Mouse (Mus musculus) midbrain, embryonic 14.5 days (tissue): ENCODE measurements around the gene Ctla4. TPM values are rescaled to one million over a fixed set of nuclear protein-coding genes. Genes with fewer than 3 reads are reported as not detected.

Experiments
- ATAC-seq: fragments of 200-750 bp; cut with Nextera tagmentation; 2 replicates; pipeline ENCODE4 v1.8.0; 2017; ENCODE audit warnings: moderate number of reproducible peaks, moderate library complexity; ENCODE audit not compliant: low FRiP score, low TSS enrichment
- DNase-seq: peaks from one replicate; pipeline ENCODE4 v3.0.0-alpha.2; 2015
- H3K27ac ChIP-seq: fragments of 300-500 bp; sonication (generic); replicated peaks from 2 replicates; pipeline ENCODE4 v1.5.1; 2014; ENCODE audit warnings: mild to moderate bottlenecking, low read depth, low read length, moderate library complexity
- H3K27me3 ChIP-seq: fragments of 300-500 bp; sonication (generic); 2 replicates; pipeline ENCODE4 v1.6.1; 2014; ENCODE audit warnings: low read length, control low read depth, mixed read lengths; ENCODE audit not compliant: control insufficient read depth, insufficient read depth
- H3K36me3 ChIP-seq: fragments of 300-500 bp; sonication (generic); 2 replicates; pipeline ENCODE4 v1.6.1; 2014; ENCODE audit warnings: low read length, control low read depth; ENCODE audit not compliant: control insufficient read depth, insufficient read depth
- H3K4me1 ChIP-seq: fragments of 300-500 bp; sonication (generic); 2 replicates; pipeline ENCODE4 v1.6.1; 2014; ENCODE audit warnings: mild to moderate bottlenecking, antibody characterized with exemption, low read length, control low read depth; ENCODE audit not compliant: control insufficient read depth, insufficient read depth
- H3K4me2 ChIP-seq: fragments of 300-500 bp; sonication (generic); 2 replicates; pipeline ENCODE4 v1.6.1; 2014; ENCODE audit warnings: mild to moderate bottlenecking, low read length, moderate library complexity
- H3K4me3 ChIP-seq: fragments of 300-500 bp; sonication (generic); replicated peaks from 2 replicates; pipeline ENCODE4 v1.5.1; 2014; ENCODE audit warnings: low read depth, low read length
- H3K9ac ChIP-seq: fragments of 300-500 bp; sonication (generic); replicated peaks from 2 replicates; pipeline ENCODE4 v1.6.1; 2014; ENCODE audit warnings: mild to moderate bottlenecking, low read length, moderate library complexity
- H3K9me3 ChIP-seq: fragments of 300-500 bp; sonication (generic); 2 replicates; pipeline ENCODE4 v1.6.1; 2016; ENCODE audit warnings: low read length, control low read depth, mixed read lengths; ENCODE audit not compliant: control insufficient read depth
- WGBS: fragments of 180-500 bp; shearing (Covaris S2); extraction: QIAGEN DNeasy Blood & Tissue Kit; methylation state at CpG from one replicate; pipeline ENCODE4 v1.1.7; 2014; 5-methylcytosine and 5-hydroxymethylcytosine counted together
- polyA plus RNA-seq: library from polyadenylated mRNA; unstranded; fragments of >200 nt; fragmentation: Nextera tagmentation; extraction: Ambion mirVana; gene quantifications from 2 replicates; pipeline ENCODE4 v1.2.1, GENCODE M21; 2014

The Ctla4 gene
- polyA plus RNA-seq, 1 experiment from 2014 or later = not detected

GRCm38 (mm10) chr1:60904456-60904978 lies 17.7 kb downstream of the Ctla4 start:
- no peak for ATAC-seq
- Histone ChIP-seq H3K4me3 (no peak overlapping the region), H3K4me2 (no peak overlapping the region), H3K27me3 (no peaks in the 10 kb centered on the region), H3K4me1 (no peaks in the 10 kb centered on the region), H3K36me3 (no peaks in the 10 kb centered on the region), H3K9ac (no peak overlapping the region), H3K9me3 (no peaks in the 10 kb centered on the region), H3K27ac (no peak overlapping the region)
- DNase-seq = no peak
- 87% methylated on average over 2 of the region's 2 CpGs for WGBS

GRCm38 (mm10) chr1:60907466-60907865 lies 20.7 kb downstream of the Ctla4 start:
- no peak overlapping the region for H3K4me3 ChIP-seq
- H3K9ac ChIP-seq = no peak overlapping the region
- no peaks in the 10 kb centered on the region for H3K9me3 ChIP-seq
- H3K4me1 ChIP-seq = no peaks in the 10 kb centered on the region
- no peak overlapping the region for H3K4me2 ChIP-seq
- no peak overlapping the region for H3K27ac ChIP-seq
- DNase-seq (no peak), ATAC-seq (no peak)
- 90% methylated on average over 3 of the region's 3 CpGs for WGBS
- no peaks in the 10 kb centered on the region for H3K36me3 ChIP-seq
- no peaks in the 10 kb centered on the region for H3K27me3 ChIP-seq

- H3K9ac ChIP-seq = no peak overlapping the region
- H3K27me3 ChIP-seq = no peaks in the 10 kb centered on the region
- WGBS = 95% methylated on average over 9 of the region's 9 CpGs
- no peaks in the 10 kb centered on the region for H3K4me1 ChIP-seq
- ATAC-seq (no peak), DNase-seq (no peak)
- H3K27ac ChIP-seq = no peak overlapping the region
- H3K36me3 ChIP-seq = no peaks in the 10 kb centered on the region
- H3K4me3 ChIP-seq = no peak overlapping the region
- H3K9me3 ChIP-seq = no peaks in the 10 kb centered on the region
- H3K4me2 ChIP-seq = no peak overlapping the region
These were observed 22.0 kb downstream of the Ctla4 start for GRCm38 (mm10) chr1:60908751-60909161.

GRCm38 (mm10) chr1:60909746-60910145 lies 22.9 kb downstream of the Ctla4 start:
- no peak for ATAC-seq
- no peaks in the 10 kb centered on the region for H3K27me3 ChIP-seq
- no peak for DNase-seq
- no peaks in the 10 kb centered on the region for H3K4me1 ChIP-seq
- H3K36me3 ChIP-seq = no peaks in the 10 kb centered on the region
- no peak overlapping the region for H3K9ac ChIP-seq
- no peak overlapping the region for H3K4me3 ChIP-seq
- 60% methylated on average over 1 of the region's 1 CpGs for WGBS
- H3K9me3 ChIP-seq = no peaks in the 10 kb centered on the region
- no peak overlapping the region for H3K4me2 ChIP-seq
- H3K27ac ChIP-seq = no peak overlapping the region

- Histone ChIP-seq H3K27ac (no peak overlapping the region), H3K9me3 (no peaks in the 10 kb centered on the region), H3K36me3 (no peaks in the 10 kb centered on the region), H3K9ac (no peak overlapping the region), H3K27me3 (no peaks in the 10 kb centered on the region), H3K4me1 (no peaks in the 10 kb centered on the region), H3K4me2 (no peak overlapping the region), H3K4me3 (no peak overlapping the region)
- 29% methylated on average over 1 of the region's 1 CpGs for WGBS
- DNase-seq = peak; percentile 41
- no peak for ATAC-seq
These were observed 24.0 kb downstream of the Ctla4 start for GRCm38 (mm10) chr1:60910796-60911195.

- Histone ChIP-seq H3K27ac (no peak overlapping the region), H3K4me2 (no peak overlapping the region), H3K4me1 (no peaks in the 10 kb centered on the region), H3K9ac (no peak overlapping the region), H3K27me3 (no peaks in the 10 kb centered on the region), H3K36me3 (no peaks in the 10 kb centered on the region), H3K4me3 (no peak overlapping the region), H3K9me3 (no peaks in the 10 kb centered on the region)
- ATAC-seq = no peak
- 91% methylated on average over 3 of the region's 3 CpGs for WGBS
- DNase-seq = no peak
These were observed 24.8 kb downstream of the Ctla4 start for GRCm38 (mm10) chr1:60911631-60912030.

GRCm38 (mm10) chr1:60913305-60913704 lies 26.5 kb downstream of the Ctla4 start:
- H3K36me3 ChIP-seq = no peaks in the 10 kb centered on the region
- DNase-seq (no peak), ATAC-seq (no peak)
- 90% methylated on average over 4 of the region's 4 CpGs for WGBS
- no peak overlapping the region for H3K4me3 ChIP-seq
- H3K9me3 ChIP-seq = no peaks in the 10 kb centered on the region
- H3K4me2 ChIP-seq = no peak overlapping the region
- H3K4me1 ChIP-seq = no peaks in the 10 kb centered on the region
- H3K27ac ChIP-seq = no peak overlapping the region
- no peaks in the 10 kb centered on the region for H3K27me3 ChIP-seq
- H3K9ac ChIP-seq = no peak overlapping the region

- Histone ChIP-seq H3K9ac (no peak overlapping the region), H3K4me3 (no peak overlapping the region), H3K27ac (no peak overlapping the region), H3K36me3 (no peaks in the 10 kb centered on the region), H3K4me1 (no peaks in the 10 kb centered on the region), H3K4me2 (no peak overlapping the region), H3K27me3 (no peaks in the 10 kb centered on the region), H3K9me3 (no peaks in the 10 kb centered on the region)
- ATAC-seq (no peak), DNase-seq (no peak)
- WGBS = 86% methylated on average over 10 of the region's 10 CpGs
These were observed 29.5 kb downstream of the Ctla4 start for GRCm38 (mm10) chr1:60916281-60916781.

- no peaks in the 10 kb centered on the region for H3K36me3 ChIP-seq
- H3K4me3 ChIP-seq = no peak overlapping the region
- H3K27me3 ChIP-seq = no peaks in the 10 kb centered on the region
- no peak overlapping the region for H3K4me2 ChIP-seq
- H3K4me1 ChIP-seq = no peaks in the 10 kb centered on the region
- ATAC-seq = no peak
- WGBS = 76% methylated on average over 24 of the region's 24 CpGs
- H3K9me3 ChIP-seq = no peaks in the 10 kb centered on the region
- DNase-seq = peak; percentile 33
- H3K9ac ChIP-seq = no peak overlapping the region
- H3K27ac ChIP-seq = no peak overlapping the region
These were observed 33.9 kb downstream of the Ctla4 start for GRCm38 (mm10) chr1:60920493-60921355.
